Comparison of ENCODE assay signal across 26 mouse cellular contexts in genomic region chr8:106063046-106063445, GRCm38 (mm10). TPM values are rescaled to one million over a fixed set of nuclear protein-coding genes. Genes with fewer than 3 reads are reported as not detected.
DNase-seq lines count a peak whose midpoint lies in the region; ATAC-seq and TF ChIP-seq lines count a peak whose summit lies in the region.
"Had no signal": no experiment of that assay in that cellular context is flagged by ENCODE, and none has a peak within 500 bp of the region (broad histone marks: within the 10 kb centered on the region; RNA-seq: fewer than 3 reads in every experiment).

No protein-coding gene starts in this region.

- H3K27ac ChIP-seq in CH12.LX (ENCODE audit: insufficient read depth, low read depth), result peak overlapping the region; percentile 64
- H3K27ac ChIP-seq in liver, embryonic 13.5 days, result peak overlapping the region; percentile 69
- no peak overlapping the region for H3K27ac ChIP-seq in midbrain, embryonic 11.5 days (ENCODE audit: low read depth, low read length)
- H3K27ac ChIP-seq: kidney, postnatal 0 days; limb, embryonic 10.5 days; macrophage; midbrain, embryonic 15.5 days; stomach, postnatal 0 days had no signal

- dilution Hi-C loops in CH12.LX (cut with MboI; ENCODE audit: extremely low pct_ligation_motif_present, extremely low pct_unique_long_range_greater_than_20kb, low sequenced_read_pairs), result no loop called here

- no peak overlapping the region for H3ac ChIP-seq in myocyte (ENCODE audit: control insufficient read depth, insufficient read length)

- H3K27me3 ChIP-seq in erythroblast, embryonic 14.5 days (ENCODE audit: control insufficient read depth), result no peaks in the 10 kb centered on the region
- H3K27me3 ChIP-seq in CH12.LX (replicated peaks), result no peaks in the 10 kb centered on the region
- H3K27me3 ChIP-seq in liver, embryonic 13.5 days, result no peaks in the 10 kb centered on the region
- H3K27me3 ChIP-seq in myocyte (ENCODE audit: control insufficient read depth, insufficient read depth, insufficient read length), result no peaks in the 10 kb centered on the region
- no peaks in the 10 kb centered on the region for H3K27me3 ChIP-seq in midbrain, embryonic 11.5 days (ENCODE audit: control insufficient read depth, insufficient read depth, low read length)
- H3K27me3 ChIP-seq: midbrain, embryonic 15.5 days had no signal

- 49% methylated on average over 7 of the region's 7 CpGs for WGBS in liver, embryonic 13.5 days (ENCODE audit: insufficient replicate concordance)
- over 99% methylated on average over 7 of the region's 7 CpGs for WGBS in midbrain, embryonic 11.5 days

- TF ChIP-seq POLR2A in CH12.LX (IDR thresholded peaks at IDR 0.05; ENCODE audit: low read depth, low read length) (peak; percentile 36; the same call in 1 of the 2 replicates), myocyte (IDR thresholded peaks at IDR 0.05; ENCODE audit: insufficient read length, low read depth) (no peak)

- TF ChIP-seq RAD21 in CH12.LX (IDR thresholded peaks at IDR 0.05; ENCODE audit: low read depth, low read length), result no peak

- peaks cover 81% of the 10 kb centered on the region for H3K79me2 ChIP-seq in CH12.LX (replicated peaks; ENCODE audit: control insufficient read depth, extremely low read depth, insufficient read depth, poor library complexity, severe bottlenecking)
- H3K79me2 ChIP-seq in myocyte (ENCODE audit: control insufficient read depth, insufficient read depth), result peaks cover 83% of the 10 kb centered on the region

- H3K4me2 ChIP-seq in CH12.LX (ENCODE audit: insufficient read depth, low read depth, poor library complexity, severe bottlenecking) (peak overlapping the region; percentile 67), myocyte (ENCODE audit: low read depth) (peak overlapping the region; percentile 1)
- H3K4me2 ChIP-seq in liver, embryonic 13.5 days, result peak overlapping the region; percentile 70
- no peak overlapping the region for H3K4me2 ChIP-seq in midbrain, embryonic 11.5 days
- H3K4me2 ChIP-seq: midbrain, embryonic 15.5 days had no signal

- H3K36me3 ChIP-seq in erythroblast, embryonic 14.5 days (ENCODE audit: control insufficient read depth), result peaks cover 6% of the 10 kb centered on the region
- H3K36me3 ChIP-seq in CH12.LX (replicated peaks in 1 of 2; ENCODE audit: control insufficient read depth in 1 of 2, insufficient read depth in 1 of 2, low read length in 1 of 2) (peaks cover 0 to 23% of the 10 kb centered on the region in 2 experiments), myocyte (ENCODE audit: control insufficient read depth, insufficient read depth) (no peaks in the 10 kb centered on the region)
- H3K36me3 ChIP-seq in liver, embryonic 13.5 days, result no peaks in the 10 kb centered on the region
- H3K36me3 ChIP-seq in midbrain, embryonic 11.5 days (ENCODE audit: control insufficient read depth, insufficient read depth, low read length), result no peaks in the 10 kb centered on the region
- H3K36me3 ChIP-seq: midbrain, embryonic 15.5 days had no signal

- peak; percentile 37; the same call in 1 of the 2 replicates for TF ChIP-seq EP300 in CH12.LX (IDR thresholded peaks at IDR 0.05; ENCODE audit: low read length)

- H3K4me1 ChIP-seq in erythroblast, embryonic 14.5 days (ENCODE audit: control insufficient read depth), result peaks cover 50% of the 10 kb centered on the region
- peaks cover 6 to 32% of the 10 kb centered on the region in 2 experiments; a peak in 3 of 4 replicates for H3K4me1 ChIP-seq in CH12.LX (ENCODE audit: control insufficient read depth in 1 of 2, insufficient read depth in 2 of 2)
- H3K4me1 ChIP-seq in liver, embryonic 13.5 days (replicated peaks), result peaks cover 49% of the 10 kb centered on the region
- peaks cover 6% of the 10 kb centered on the region for H3K4me1 ChIP-seq in midbrain, embryonic 11.5 days (ENCODE audit: control insufficient read depth, insufficient read depth, low read length)

- TF ChIP-seq CTCF in CH12.LX (conservative IDR thresholded peaks at IDR 0.05 in 1 of 2, IDR thresholded peaks at IDR 0.05 in 1 of 2; ENCODE audit: low read depth in 2 of 2, low read length in 2 of 2), result no peak

- peak overlapping the region; percentile 34 for H3K4me3 ChIP-seq in erythroblast, embryonic 14.5 days (replicated peaks)
- H3K4me3 ChIP-seq in CH12.LX (replicated peaks in 1 of 3; ENCODE audit: low read depth in 2 of 3, low read length in 2 of 3, poor library complexity in 1 of 3) (peak overlapping the region; percentile 35 to 89 (median 84)), myocyte (no peak overlapping the region)
- peak overlapping the region; percentile 1 for H3K4me3 ChIP-seq in liver, embryonic 13.5 days (replicated peaks)
- no peak overlapping the region for H3K4me3 ChIP-seq in midbrain, embryonic 11.5 days (ENCODE audit: low read depth, low read length)
- H3K4me3 ChIP-seq: limb, embryonic 10.5 days; midbrain, embryonic 15.5 days had no signal

- no peaks in the 10 kb centered on the region for H3K9me3 ChIP-seq in erythroblast, embryonic 14.5 days (ENCODE audit: control insufficient read depth, low read length)
- H3K9me3 ChIP-seq in CH12.LX (replicated peaks; ENCODE audit: low read length), result no peaks in the 10 kb centered on the region
- H3K9me3 ChIP-seq in liver, embryonic 13.5 days (replicated peaks), result no peaks in the 10 kb centered on the region
- H3K9me3 ChIP-seq in midbrain, embryonic 11.5 days (ENCODE audit: control insufficient read depth, low read length), result no peaks in the 10 kb centered on the region
- H3K9me3 ChIP-seq: limb, embryonic 10.5 days; midbrain, embryonic 15.5 days had no signal

- peak overlapping the region; percentile 79; the same call in 1 of the 2 replicates for H3K9ac ChIP-seq in CH12.LX (ENCODE audit: insufficient read depth, low read depth)
- H3K9ac ChIP-seq in liver, embryonic 13.5 days, result no peak overlapping the region; the same call in 1 of the 2 replicates
- no peak overlapping the region for H3K9ac ChIP-seq in midbrain, embryonic 11.5 days (ENCODE audit: low read length)
- H3K9ac ChIP-seq: forebrain, postnatal 0 days; midbrain, embryonic 15.5 days had no signal

- in situ Hi-C loops in CH12.LX (cut with MboI; ENCODE audit: low pct_ligation_motif_present, low pct_unique_long_range_greater_than_20kb, low sequenced_read_pairs), result no loop called here

- no peak for DNase-seq in CH12.LX (ENCODE audit: extremely low read depth)
- DNase-seq in liver, embryonic 13.5 days, result no peak
- no peak for DNase-seq in frontal cortex, postnatal 14 days (ENCODE audit: low spot score in 2 of 2)
- no peak for DNase-seq in thymus, postnatal 36 days
- DNase-seq in midbrain, embryonic 11.5 days (ENCODE audit: low spot score, missing footprints), result no peak
- DNase-seq: cerebellum, postnatal 10 days; forebrain, postnatal 0 days; heart, adult 18-20 months; lung, adult 2 months; thymus, postnatal 4 days had no signal

- no peak for ATAC-seq in erythroblast, adult 5-6 weeks (replicated peaks; ENCODE audit: low FRiP score, poor library complexity, severe bottlenecking)
- ATAC-seq in liver, embryonic 13.5 days (ENCODE audit: low read depth), result no peak
- no peak for ATAC-seq in midbrain, embryonic 11.5 days (ENCODE audit: low FRiP score)
- ATAC-seq: forebrain, postnatal 0 days; midbrain, embryonic 15.5 days had no signal

TF ChIP-seq in CH12.LX, 34 proteins besides CTCF, POLR2A, EP300 and RAD21 (continues in another document):
- TF ChIP-seq HCFC1 (IDR thresholded peaks at IDR 0.05; ENCODE audit: low read depth, low read length) (peak; percentile 34; the same call in 1 of the 2 replicates), ETS1 (conservative IDR thresholded peaks at IDR 0.05; ENCODE audit: low read depth, low read length) (no peak), E2F4 (IDR thresholded peaks at IDR 0.05; ENCODE audit: insufficient replicate concordance, low read depth, low read length) (no peak), ZC3H11A (IDR thresholded peaks at IDR 0.05; ENCODE audit: low read depth, low read length) (no peak)

TF ChIP-seq in myocyte, 11 proteins besides CTCF, POLR2A, EP300 and RAD21 (continues in another document):
- no peak for TF ChIP-seq MYOG (IDR thresholded peaks at IDR 0.05; ENCODE audit: control insufficient read depth in 1 of 3, insufficient read depth in 1 of 3, insufficient read length in 2 of 3, low read depth in 2 of 3)
- no peak for TF ChIP-seq SRF (IDR thresholded peaks at IDR 0.05; ENCODE audit: control insufficient read depth, insufficient read length, low read depth)
- no peak for TF ChIP-seq E2F4 (IDR thresholded peaks at IDR 0.05; ENCODE audit: insufficient read depth)
- TF ChIP-seq REST (IDR thresholded peaks at IDR 0.05; ENCODE audit: insufficient read depth, insufficient read length), result no peak

RNA-seq across cellular contexts. Expression of gene Nfatc3, which starts 4.4 kb away (rescaled TPM):
- 0.45 and 0.54 TPM in 2 replicates for polyA plus RNA-seq in erythroblast, embryonic 14.5 days (2012)
- total RNA-seq in erythroblast, adult 5-6 weeks (2015; ENCODE audit: low replicate concordance), result 52.2 and 56.7 TPM in 2 replicates
- 24.5 and 32.7 TPM in 2 replicates for total RNA-seq in erythroblast, adult 5-6 weeks (2017; ENCODE audit: low replicate concordance)
- 25.5 and 29.0 TPM in 2 replicates for total RNA-seq in CH12.LX (2012; rRNA removed)
- 32.9 and 37.8 TPM in 2 replicates for total RNA-seq in CH12.LX (2014; rRNA removed)
- 73.5 and 96.3 TPM in 2 replicates for polyA plus RNA-seq in CH12.LX (2012; ENCODE audit: insufficient read length, low read depth)
- 3.3 and 3.8 TPM in 2 replicates for polyA plus RNA-seq in liver, embryonic 13.5 days (2015; fragmentation: Nextera tagmentation; extraction: Ambion mirVana)
- 11.8 TPM for polyA plus RNA-seq in myocyte (2012; fragmentation: generic; extraction: Trizol)
- polyA plus RNA-seq in midbrain, embryonic 11.5 days (2014; fragmentation: Nextera tagmentation; extraction: Ambion mirVana), result 3.9 and 4.0 TPM in 2 replicates

RNA-seq across cellular contexts. Expression of gene Ddx28, which starts 51.4 kb away (rescaled TPM):
- polyA plus RNA-seq in erythroblast, embryonic 14.5 days (2012), result 0.74 and 1.1 TPM in 2 replicates
- 0.77 and 1.3 TPM in 2 replicates for total RNA-seq in erythroblast, adult 5-6 weeks (2015; ENCODE audit: low replicate concordance)
- 1.9 and 6.6 TPM in 2 replicates for total RNA-seq in erythroblast, adult 5-6 weeks (2017; ENCODE audit: low replicate concordance)
- 19.8 and 23.3 TPM in 2 replicates for total RNA-seq in CH12.LX (2012; rRNA removed)
- 21.6 and 21.8 TPM in 2 replicates for total RNA-seq in CH12.LX (2014; rRNA removed)
- polyA plus RNA-seq in CH12.LX (2012; ENCODE audit: insufficient read length, low read depth), result 15.5 and 16.3 TPM in 2 replicates
- polyA plus RNA-seq in liver, embryonic 13.5 days (2015; fragmentation: Nextera tagmentation; extraction: Ambion mirVana), result 12.9 and 13.2 TPM in 2 replicates
- 20.6 TPM for polyA plus RNA-seq in myocyte (2012; fragmentation: generic; extraction: Trizol)
- 21.8 and 23.4 TPM in 2 replicates for polyA plus RNA-seq in midbrain, embryonic 11.5 days (2014; fragmentation: Nextera tagmentation; extraction: Ambion mirVana)

RNA-seq across cellular contexts. Expression of gene Dpep2nb, which starts 57.3 kb away (rescaled TPM):
- polyA plus RNA-seq in erythroblast, embryonic 14.5 days (2012), result not detected in 2 replicates
- total RNA-seq in erythroblast, adult 5-6 weeks (2015; ENCODE audit: low replicate concordance), result not detected in 2 replicates
- total RNA-seq in erythroblast, adult 5-6 weeks (2017; ENCODE audit: low replicate concordance), result not detected in 2 replicates
- not detected in 2 replicates for total RNA-seq in CH12.LX (2012; rRNA removed)
- total RNA-seq in CH12.LX (2014; rRNA removed), result not detected in 2 replicates
- polyA plus RNA-seq in CH12.LX (2012; ENCODE audit: insufficient read length, low read depth), result not detected in 2 replicates
- not detected in 2 replicates for polyA plus RNA-seq in liver, embryonic 13.5 days (2015; fragmentation: Nextera tagmentation; extraction: Ambion mirVana)
- polyA plus RNA-seq in myocyte (2012; fragmentation: generic; extraction: Trizol), result not detected
- 0.28 TPM in 1 of 2 replicates, not detected in the other for polyA plus RNA-seq in midbrain, embryonic 11.5 days (2014; fragmentation: Nextera tagmentation; extraction: Ambion mirVana)
- total RNA-seq: adrenal gland, adult 18-20 months; ES-E14; forebrain, postnatal 0 days; gastrocnemius, adult 8-10 months; heart, adult 18-20 months; hematopoietic stem cell, adult 5-6 weeks; layer of hippocampus, adult 8-10 months; left cerebral cortex, adult 18-20 months had no signal
- polyA plus RNA-seq: forebrain, postnatal 0 days; heart, embryonic 14.5 days; intestine, embryonic 14.5 days; kidney, postnatal 0 days; limb, embryonic 10.5 days; lung, adult 2 months; macrophage; stomach, postnatal 0 days had no signal

Comparison
In these comparisons a context has a peak if more than half of its experiments do, and no peak if none do; other contexts are left out.
1. H3K4me3 ChIP-seq: peak in erythroblast, embryonic 14.5 days (single experiment), CH12.LX (3 of 3) and liver, embryonic 13.5 days (single experiment); none in myocyte (single experiment) and midbrain, embryonic 11.5 days (single experiment).